Mouse (Mus musculus) CD8-positive naive resting alpha-beta T cell, adult 57 days (primary cell): ENCODE data around the gene Daam2. TPM values are rescaled to one million over a fixed set of nuclear protein-coding genes. Genes with fewer than 3 reads are reported as not detected.

Source experiments
- total RNA-seq: library from RNA; stranded (reverse); gene quantifications from one replicate; pipeline ENCODE4 v1.2.4, GENCODE M21; 2023

Gene Daam2
- not detected for total RNA-seq

DNA sequence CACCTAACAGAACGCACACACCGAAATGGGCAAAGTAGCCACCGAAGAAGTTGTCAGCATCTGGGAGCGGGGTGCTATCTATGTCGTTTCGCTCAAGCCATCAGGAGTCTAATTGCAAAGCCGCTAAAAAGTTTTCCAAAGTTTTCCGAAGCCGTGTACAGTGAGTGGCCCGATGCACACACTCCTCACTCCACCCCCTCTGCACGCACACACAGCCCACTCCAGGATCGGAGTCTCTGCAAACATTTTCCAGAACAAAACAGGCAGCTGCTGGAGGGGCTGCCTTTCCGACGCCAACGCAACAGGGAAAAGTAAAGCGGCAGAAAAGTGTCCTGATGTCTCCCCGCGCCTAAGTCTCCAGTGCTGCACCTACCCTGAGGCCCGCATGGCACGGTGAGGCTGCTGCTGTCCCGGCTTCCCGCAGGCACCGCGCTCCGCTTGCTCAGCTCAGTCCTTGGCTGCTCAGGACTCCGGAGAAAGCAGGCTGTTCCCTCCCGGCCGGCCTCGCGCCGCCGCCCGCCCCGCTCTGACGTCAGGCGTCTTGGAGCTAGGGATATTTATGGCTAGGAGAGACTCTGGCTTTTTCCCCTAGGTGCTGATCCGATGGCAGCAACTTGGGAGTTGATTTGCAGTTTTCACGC, at the start of gene Daam2:
Gene Daam2, minus strand, starts transcription at position 514 of the 641 bp plus-strand sequence.

DNA sequence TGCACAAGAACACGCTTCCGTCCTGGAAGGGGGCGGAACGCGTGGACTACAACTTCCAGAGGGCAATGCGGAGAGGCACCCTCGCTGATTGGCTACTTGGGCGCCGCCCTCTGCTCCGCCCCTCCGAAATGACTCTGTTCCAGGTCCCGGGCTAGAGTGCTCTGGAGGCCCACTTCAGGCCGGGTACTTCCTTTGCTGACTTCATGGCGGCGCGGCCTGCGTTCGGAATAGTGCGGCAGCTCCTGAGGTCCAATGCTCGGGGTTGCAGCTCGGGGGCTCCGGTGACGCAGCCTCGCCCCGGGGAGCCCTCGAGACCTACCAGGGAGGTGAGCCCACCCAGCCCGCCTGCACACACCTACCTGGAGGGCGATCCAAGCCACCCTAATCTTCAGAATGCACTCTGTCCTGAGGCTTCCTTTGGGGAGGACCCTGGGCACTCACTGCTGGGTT, 135.9 kb downstream of the Daam2 start, which contains the start of gene Mocs1:
Gene Mocs1, plus strand, starts transcription at position 124 of the 450 bp plus-strand sequence.

Other genes starting within 250 kb of the Daam2 start
- gene Mocs1, start 136.0 kb downstream of the Daam2 start, total RNA-seq: 23.3 TPM
- gene Kif6, start 50.8 kb upstream of the Daam2 start, total RNA-seq: not detected